Comparison of ENCODE assay signal across 7 mouse cellular contexts in genomic region chr9:56418738-56419239, GRCm38 (mm10). TPM values are rescaled to one million over a fixed set of nuclear protein-coding genes. Genes with fewer than 3 reads are reported as not detected.
DNase-seq lines count a peak whose midpoint lies in the region; ATAC-seq and TF ChIP-seq lines count a peak whose summit lies in the region.

No protein-coding gene starts in this region.

- H3K36me3 ChIP-seq in intestine, postnatal 0 days (ENCODE audit: control insufficient read depth, insufficient read depth): no peaks in the 10 kb centered on the region
- H3K36me3 ChIP-seq in midbrain, embryonic 11.5 days (ENCODE audit: control insufficient read depth, insufficient read depth, low read length): no peaks in the 10 kb centered on the region

- no peaks in the 10 kb centered on the region for H3K27me3 ChIP-seq in intestine, postnatal 0 days (replicated peaks; ENCODE audit: control insufficient read depth, insufficient read depth, low read length)
- H3K27me3 ChIP-seq in midbrain, embryonic 11.5 days (ENCODE audit: control insufficient read depth, insufficient read depth, low read length): no peaks in the 10 kb centered on the region

- peak; percentile 83 to 94 for DNase-seq in adrenal gland, adult (ENCODE audit: inconsistent age in 2 of 2, low spot score in 1 of 2)
- DNase-seq in embryo, embryonic 10.5 days (ENCODE audit: low spot score): peak; percentile 88
- peak; percentile 73 for DNase-seq in gastrocnemius, postnatal 14 days
- DNase-seq in left cerebral cortex, postnatal 4 days: peak; percentile 83
- peak; percentile 98 for DNase-seq in midbrain, embryonic 11.5 days (ENCODE audit: low spot score, missing footprints)
- DNase-seq in spleen, adult 18-20 months: peak; percentile 74 to 78

- no peaks in the 10 kb centered on the region for H3K4me1 ChIP-seq in intestine, postnatal 0 days (replicated peaks; ENCODE audit: control insufficient read depth, insufficient read depth, low read length)
- H3K4me1 ChIP-seq in midbrain, embryonic 11.5 days (ENCODE audit: control insufficient read depth, insufficient read depth, low read length): peaks cover 10% of the 10 kb centered on the region

- no peaks in the 10 kb centered on the region for H3K9me3 ChIP-seq in intestine, postnatal 0 days (ENCODE audit: control insufficient read depth)
- no peaks in the 10 kb centered on the region for H3K9me3 ChIP-seq in midbrain, embryonic 11.5 days (ENCODE audit: control insufficient read depth, low read length)

- TF ChIP-seq CTCF in intestine, postnatal 0 days (IDR thresholded peaks at IDR 0.05; ENCODE audit: low read depth): no peak

- peak overlapping the region; percentile 83 for H3K4me2 ChIP-seq in intestine, postnatal 0 days (replicated peaks; ENCODE audit: low read depth)
- H3K4me2 ChIP-seq in midbrain, embryonic 11.5 days: peak overlapping the region; percentile 60

- intact Hi-C loops in gastrocnemius, postnatal 14 days (cut with DNase I; ENCODE audit: low total_unique reads): loop anchor here (5.0 to 10.0 kb wide), 2 partner anchors 89 to 154 kb away; no protein-coding TSS in a partner anchor
- intact Hi-C loops in left cerebral cortex, postnatal 4 days (cut with DNase I): loop anchor here (5.0 to 10.0 kb wide), 2 partner anchors 89 to 204 kb away; no protein-coding TSS in a partner anchor

- H3K4me3 ChIP-seq in intestine, postnatal 0 days (ENCODE audit: low read depth, low read length): peak overlapping the region; percentile 90
- peak overlapping the region; percentile 72 for H3K4me3 ChIP-seq in midbrain, embryonic 11.5 days (ENCODE audit: low read depth, low read length)

- peak overlapping the region; percentile 52 for H3K9ac ChIP-seq in intestine, postnatal 0 days (ENCODE audit: low read depth, low read length)
- peak overlapping the region; percentile 67 for H3K9ac ChIP-seq in midbrain, embryonic 11.5 days (ENCODE audit: low read length)

- peak overlapping the region; percentile 71 for H3K27ac ChIP-seq in intestine, postnatal 0 days (ENCODE audit: low read depth, low read length)
- peak overlapping the region; percentile 67; the same call in 1 of the 2 replicates for H3K27ac ChIP-seq in midbrain, embryonic 11.5 days (ENCODE audit: low read depth, low read length)

- 0% methylated on average over 11 of the region's 11 CpGs for WGBS in intestine, postnatal 0 days
- under 1% methylated on average over 11 of the region's 11 CpGs for WGBS in midbrain, embryonic 11.5 days

- ATAC-seq in intestine, postnatal 0 days: peak; percentile 11; the same call in 1 of the 2 replicates
- ATAC-seq in midbrain, embryonic 11.5 days (ENCODE audit: low FRiP score): peak; percentile 49

RNA-seq across cellular contexts. Expression of gene Hmg20a, which starts 0.4 kb away (rescaled TPM):
- total RNA-seq in gastrocnemius, postnatal 14 days (2021): 10 to 100 TPM; 16.6 to 18.2 TPM
- polyA plus RNA-seq in intestine, postnatal 0 days (2015; fragmentation: Nextera tagmentation; extraction: Ambion mirVana): 12.9 and 14.3 TPM in 2 replicates
- 10 to 100 TPM; 81.6 to 83.9 TPM for total RNA-seq in left cerebral cortex, postnatal 4 days (2021)
- polyA plus RNA-seq in midbrain, embryonic 11.5 days (2014; fragmentation: Nextera tagmentation; extraction: Ambion mirVana): 65.9 and 70.1 TPM in 2 replicates

RNA-seq across cellular contexts. Expression of gene Peak1, which starts 0.9 kb away (rescaled TPM):
- 10 to 100 TPM; 17.1 to 18.3 TPM for total RNA-seq in gastrocnemius, postnatal 14 days (2021)
- 5.9 and 6.4 TPM in 2 replicates for polyA plus RNA-seq in intestine, postnatal 0 days (2015; fragmentation: Nextera tagmentation; extraction: Ambion mirVana)
- total RNA-seq in left cerebral cortex, postnatal 4 days (2021): 10 to 100 TPM; 17.7 to 18.6 TPM
- 4.4 and 4.9 TPM in 2 replicates for polyA plus RNA-seq in midbrain, embryonic 11.5 days (2014; fragmentation: Nextera tagmentation; extraction: Ambion mirVana)

Comparison
In these comparisons a context has a peak if more than half of its experiments do, and no peak if none do; other contexts are left out.
1. Peak in every context shown above with its lines: DNase-seq, ATAC-seq, H3K4me3 ChIP-seq and H3K27ac ChIP-seq.
2. RNA of gene Hmg20a, which starts 0.4 kb away (total RNA-seq): 81.6 to 83.9 TPM in left cerebral cortex, postnatal 4 days; 16.6 to 18.2 TPM in gastrocnemius, postnatal 14 days; every median in the first group is over 4 times any median in the second.